Mouse (Mus musculus) telencephalon, adult 2 months (tissue): Measurements from ENCODE around the gene Gm10491.
A peak's percentile ranks its signal among the peaks of the same experiment; 100 is the strongest.
"Not testable (repeated sequence)": the region's sequence is repeated elsewhere in the genome, so short reads cannot be mapped to it uniquely, and the experiment has no call there.

Experiments used
- DNase-seq: peaks from one replicate; pipeline ENCODE4 v3.0.0-alpha.2; 2011; ENCODE audit warnings: low read depth, low spot score

Gm10491 gene

DNA sequence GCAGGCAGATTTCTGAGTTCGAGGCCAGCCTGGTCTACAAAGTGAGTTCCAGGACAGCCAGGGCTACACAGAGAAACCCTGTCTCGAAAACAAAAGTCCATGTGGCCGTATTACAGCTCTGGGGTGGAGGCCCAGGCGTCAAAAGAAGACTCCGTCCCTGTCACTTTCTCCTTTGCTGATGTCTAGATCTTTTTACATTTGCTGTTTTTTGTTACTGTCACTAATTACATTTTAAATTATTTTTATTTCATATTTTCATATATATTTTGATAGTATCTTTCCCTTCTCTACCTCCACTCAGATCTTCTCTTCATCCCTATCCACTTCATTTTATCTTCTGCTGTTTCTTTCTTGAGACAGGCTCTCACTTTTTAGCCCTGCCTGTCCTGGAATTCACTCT lies at the start of gene Gm10491:
Gm10491 (minus strand) TSS at position 101 of the 400 bp plus-strand sequence.
- no peak for DNase-seq

DNA sequence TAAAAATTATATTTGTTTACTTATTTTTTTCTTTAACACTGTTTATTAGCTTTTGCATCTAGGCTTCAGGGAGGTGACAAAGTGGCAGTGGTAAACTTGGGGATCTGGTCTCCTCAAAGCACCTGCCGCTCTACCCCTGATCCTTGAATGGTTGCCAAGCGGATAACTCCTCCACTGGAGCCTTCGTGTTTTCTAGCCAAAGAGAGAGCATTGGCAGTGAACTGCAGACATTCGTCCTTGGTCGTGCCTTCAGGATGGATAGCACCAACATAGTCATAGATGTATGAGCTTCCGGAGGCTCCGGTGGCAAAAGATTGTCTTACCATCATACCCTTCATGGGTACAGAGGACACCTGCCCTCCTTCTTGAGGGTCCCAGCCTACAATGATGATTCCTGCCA lies 42.5 kb upstream of the Gm10491 start:
- no peak for DNase-seq

DNA sequence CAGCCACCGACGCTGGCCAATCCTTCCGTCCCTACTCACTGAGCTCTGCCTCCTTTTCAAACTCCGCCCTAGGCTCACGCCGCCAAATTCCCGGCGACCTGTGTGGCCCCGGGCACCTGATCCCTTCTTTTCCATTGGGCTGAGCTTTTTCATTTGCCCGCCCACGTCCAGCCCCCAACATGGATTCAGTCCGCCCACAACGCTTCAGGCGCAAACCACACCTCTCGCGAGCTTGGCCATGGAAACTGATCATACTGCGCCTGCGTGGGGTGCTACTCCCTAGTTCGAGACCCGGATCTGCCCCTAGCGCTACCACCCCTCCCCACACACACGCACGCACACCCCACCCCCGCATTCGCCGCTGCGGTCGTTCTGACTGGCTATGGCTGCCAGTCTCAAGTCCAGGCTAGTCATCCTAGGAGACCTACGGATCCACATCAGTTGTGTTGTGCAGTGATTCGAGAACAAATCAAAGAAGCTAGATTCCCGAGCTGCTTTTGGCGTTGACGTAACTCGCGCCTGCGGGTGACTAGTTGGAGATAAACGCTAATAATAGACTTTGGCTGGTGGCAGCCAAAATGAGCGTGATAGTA lies 40.4 kb upstream of the Gm10491 start:
- DNase-seq = peak; percentile 96

DNA sequence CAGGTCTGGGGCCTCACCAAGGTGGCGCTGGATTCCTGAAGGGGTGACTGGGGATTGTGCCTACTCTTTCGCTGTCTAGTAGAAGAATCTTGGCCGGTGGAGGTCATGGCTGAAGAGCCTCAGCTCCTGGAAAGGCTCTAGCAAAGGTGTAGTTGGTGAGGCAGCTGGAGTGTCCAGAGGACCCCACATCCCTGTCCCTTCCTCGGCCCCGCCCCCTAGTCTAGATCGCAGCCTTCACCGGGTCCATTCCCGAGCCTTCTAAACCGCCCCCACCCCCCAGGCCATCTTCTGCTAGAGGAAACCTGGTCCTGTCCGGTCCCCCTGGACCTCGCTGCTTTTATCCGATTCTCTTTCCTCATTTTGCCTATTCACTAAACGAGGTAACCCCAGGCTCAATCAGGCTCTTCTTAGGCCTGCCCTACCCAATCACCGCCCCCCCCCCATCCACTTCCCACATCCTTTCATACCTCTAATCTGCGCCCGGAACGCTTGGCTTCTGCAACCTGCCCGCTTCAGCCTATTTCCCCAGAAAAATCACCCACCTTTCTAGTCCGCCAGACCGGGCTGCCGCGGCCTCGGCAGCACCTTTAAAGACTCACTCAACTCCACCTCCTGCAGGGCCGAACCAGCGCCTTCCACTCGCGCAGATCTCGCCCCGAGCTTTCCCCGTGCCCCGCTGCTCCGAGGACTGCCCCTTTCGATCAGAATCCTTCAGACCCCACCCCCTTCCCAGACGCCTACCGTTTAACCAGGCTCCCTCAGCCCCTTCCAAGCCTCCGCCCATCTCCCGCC lies 39.7 kb upstream of the Gm10491 start, which contains the start of gene Hdac6:
Hdac6 (minus strand) TSS at position 782 of the 792 bp plus-strand sequence.
- no peak for DNase-seq

DNA sequence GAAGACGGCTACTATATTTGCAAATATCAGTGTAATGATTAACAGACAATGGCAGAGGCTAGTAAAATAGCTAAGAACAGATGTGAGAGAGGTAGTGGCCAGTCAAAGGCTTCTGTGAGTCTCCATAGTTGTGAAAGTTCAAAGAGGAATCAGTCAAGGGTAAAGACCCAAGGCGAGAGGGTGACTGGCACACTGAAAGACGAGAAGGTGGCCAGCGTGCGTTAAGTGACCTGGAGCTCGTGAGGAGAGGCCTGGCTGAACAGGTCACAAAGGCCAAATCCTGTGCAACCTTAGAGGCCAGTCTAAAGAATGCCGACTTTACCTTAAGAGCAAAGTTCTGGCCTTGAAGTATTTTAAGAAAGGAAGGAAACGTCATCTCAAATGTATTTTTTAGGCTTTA lies 38.0 kb upstream of the Gm10491 start:
- no peak for DNase-seq

DNA sequence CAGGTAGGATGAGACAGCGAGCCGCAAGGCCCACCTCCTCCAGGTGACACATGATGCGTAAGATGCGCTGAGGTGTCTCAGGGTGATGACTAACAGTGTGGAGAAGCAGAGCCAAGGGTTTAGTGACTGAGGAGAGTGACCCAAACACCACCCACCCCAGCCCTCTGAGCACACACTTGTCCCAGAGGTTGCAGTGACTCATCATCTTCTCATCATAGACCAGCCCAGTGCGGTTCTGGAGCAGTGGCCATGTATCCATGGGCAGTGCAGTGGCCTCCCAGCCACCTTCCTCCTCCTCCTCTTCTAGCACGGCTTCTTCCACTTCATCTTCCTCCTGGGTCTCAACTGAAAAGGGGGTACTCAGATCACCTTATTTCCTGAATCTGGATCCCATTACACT lies 30.0 kb upstream of the Gm10491 start:
- no peak for DNase-seq

DNA sequence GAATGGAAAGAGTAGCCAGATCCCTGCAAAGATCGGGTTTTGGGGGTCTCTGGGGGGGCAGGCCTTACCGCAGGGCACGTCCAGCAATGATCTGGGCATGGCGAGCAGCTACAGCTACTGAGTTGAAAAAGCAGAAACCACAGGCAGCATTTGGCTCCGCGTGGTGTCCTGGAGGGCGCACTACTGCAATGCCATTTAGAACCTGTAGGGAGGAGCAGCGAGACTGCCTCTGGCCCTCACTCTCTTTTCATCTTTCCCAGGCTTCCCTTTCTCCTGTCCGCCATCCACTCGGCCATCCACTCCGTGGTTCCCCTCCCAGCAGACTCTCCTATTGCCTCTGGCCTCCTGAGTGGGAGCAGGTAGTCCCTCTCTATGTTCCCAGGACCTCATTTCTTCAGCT lies 29.2 kb upstream of the Gm10491 start:
- DNase-seq = no peak

DNA sequence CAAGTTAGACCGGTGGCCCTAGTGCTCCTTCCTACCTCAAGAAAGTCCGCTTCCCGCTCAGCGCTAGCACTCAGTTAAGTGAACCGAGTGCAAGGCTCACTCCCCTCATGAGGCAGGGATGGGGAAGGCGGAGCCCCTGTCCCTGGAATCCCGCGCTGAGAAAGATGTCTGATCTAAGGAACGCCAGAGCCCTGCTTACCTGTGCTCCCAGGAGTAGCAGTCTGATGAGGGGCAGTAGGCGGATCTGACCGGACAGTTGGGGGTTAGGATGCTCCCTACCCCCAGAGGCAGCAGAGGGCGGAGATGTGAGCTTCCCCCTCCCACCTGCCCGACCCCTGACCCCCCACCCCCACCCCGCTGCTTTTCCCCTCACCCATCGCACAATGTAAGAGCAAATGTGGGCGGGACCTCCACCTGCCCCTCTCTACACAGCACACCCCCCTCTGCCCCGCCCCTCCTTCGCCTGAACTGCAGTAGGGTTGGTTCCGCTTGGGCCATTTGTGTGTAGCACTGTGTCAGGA lies 20.7 kb upstream of the Gm10491 start, which contains the start of gene Eras:
Eras (minus strand) TSS at position 338 of the 521 bp plus-strand sequence.
- DNase-seq = no peak

DNA sequence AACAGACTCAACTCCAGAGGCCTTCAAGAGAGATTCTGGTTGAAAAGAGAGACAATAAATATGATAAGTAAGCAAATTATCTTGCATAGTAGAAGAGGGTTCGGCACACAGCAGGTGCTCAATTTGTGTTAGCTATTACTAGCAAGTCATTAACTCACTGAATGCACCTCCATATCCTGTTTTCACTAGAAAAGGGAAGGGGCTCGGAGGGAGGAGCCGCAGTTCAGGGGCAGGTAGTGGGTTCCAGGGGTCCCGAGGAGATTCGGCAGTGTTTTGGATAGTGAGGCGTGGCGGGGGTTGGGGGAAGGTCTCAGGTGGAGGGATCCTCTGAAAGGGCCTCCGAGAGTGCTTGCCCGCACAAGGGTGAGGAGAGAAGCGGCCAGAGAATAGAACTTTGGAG lies 19.5 kb upstream of the Gm10491 start:
- DNase-seq = no peak

DNA sequence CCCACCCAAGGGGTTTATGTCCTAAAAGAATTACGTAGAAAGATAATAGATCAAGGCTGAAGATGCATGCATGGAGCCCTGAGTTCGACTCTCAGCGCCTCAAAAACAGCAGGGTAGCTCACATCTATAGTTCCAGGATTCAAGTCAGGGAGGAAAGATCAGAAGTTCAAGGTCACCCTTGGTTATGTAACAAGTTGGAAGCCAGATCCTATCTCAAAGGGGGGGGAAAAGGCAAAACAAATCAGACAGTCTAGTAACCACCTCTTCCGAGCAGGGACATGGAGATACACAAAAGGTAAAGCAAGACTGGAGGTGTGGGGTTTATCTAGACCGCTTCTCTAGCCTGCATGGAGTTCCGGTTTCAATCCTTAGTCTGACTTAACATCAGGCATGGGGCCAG lies 18.6 kb upstream of the Gm10491 start:
- DNase-seq = no peak

DNA sequence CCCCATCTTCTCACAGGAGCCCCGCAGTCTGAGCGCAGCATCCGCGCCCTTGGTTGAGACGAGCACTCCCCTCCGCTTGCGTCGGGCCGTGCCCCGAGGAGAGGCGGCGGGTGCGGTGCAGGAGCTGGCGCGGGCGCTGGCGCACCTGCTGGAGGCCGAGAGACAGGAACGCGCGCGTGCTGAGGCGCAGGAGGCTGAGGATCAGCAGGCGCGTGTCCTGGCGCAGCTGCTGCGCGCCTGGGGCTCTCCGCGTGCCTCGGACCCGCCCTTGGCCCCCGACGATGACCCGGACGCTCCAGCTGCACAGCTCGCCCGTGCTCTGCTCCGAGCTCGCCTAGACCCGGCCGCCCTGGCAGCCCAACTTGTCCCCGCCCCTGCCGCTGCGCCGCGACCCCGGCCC lies 14.4 kb upstream of the Gm10491 start:
- no peak for DNase-seq

DNA sequence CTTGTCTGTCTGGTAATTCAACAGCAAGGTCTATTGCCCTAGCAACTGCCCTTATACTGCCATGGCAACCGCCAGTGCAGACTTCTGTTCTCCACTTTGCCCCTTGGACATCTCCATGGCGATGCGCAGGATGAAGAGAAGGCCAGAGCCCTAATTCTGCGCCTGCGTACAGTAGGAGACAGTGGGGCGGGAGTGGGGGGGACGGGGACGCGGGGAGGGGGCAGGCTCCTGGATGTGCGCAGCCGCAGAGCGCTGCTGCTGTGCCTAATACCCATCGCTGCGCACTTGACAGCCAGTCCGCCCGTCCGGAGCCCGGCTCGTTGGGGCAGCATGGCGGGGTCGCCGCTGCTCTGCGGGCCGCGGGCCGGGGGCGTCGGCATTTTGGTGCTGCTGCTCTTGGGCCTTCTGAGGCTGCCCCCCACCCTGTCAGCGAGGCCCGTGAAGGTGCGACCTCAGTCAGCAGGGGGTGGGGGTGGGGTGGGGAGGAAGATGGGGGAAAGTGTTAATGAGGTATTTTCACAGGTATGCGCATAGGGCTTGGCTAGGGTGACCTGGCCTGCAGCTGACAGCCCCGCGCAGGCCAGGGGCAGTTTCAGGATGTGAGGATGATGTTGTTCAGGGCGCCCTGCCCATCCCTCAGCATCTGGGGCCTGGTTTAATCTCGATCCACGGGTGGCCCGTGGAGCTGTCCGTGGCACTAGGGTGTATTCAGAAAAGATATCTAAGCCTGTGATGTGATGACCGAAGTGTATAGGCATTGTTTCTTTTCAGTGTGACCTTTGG lies 12.2 kb upstream of the Gm10491 start, which contains the start of gene Pcsk1n:
Pcsk1n (plus strand) TSS at position 222 of the 783 bp plus-strand sequence.
- peak; percentile 55 for DNase-seq

DNA sequence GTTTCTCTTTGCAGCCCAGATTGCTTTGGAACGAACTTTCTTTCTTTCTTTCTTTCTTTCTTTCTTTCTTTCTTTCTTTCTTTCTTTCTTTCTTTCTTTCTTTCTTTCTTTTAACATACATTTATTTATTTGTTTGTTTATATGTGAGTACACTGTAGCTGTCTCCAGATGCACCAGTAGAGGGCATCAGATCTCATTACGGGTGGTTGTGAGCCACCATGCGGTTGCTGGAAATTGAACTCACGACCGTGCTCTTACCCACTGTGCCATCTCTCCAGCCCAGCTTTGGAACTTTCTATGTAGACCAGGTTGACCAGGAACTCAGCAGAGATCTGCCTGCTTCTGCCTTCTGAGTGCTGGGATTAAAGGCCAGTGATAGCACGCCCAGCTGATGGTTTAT lies 10.3 kb upstream of the Gm10491 start:
- not testable (repeated sequence) for DNase-seq

DNA sequence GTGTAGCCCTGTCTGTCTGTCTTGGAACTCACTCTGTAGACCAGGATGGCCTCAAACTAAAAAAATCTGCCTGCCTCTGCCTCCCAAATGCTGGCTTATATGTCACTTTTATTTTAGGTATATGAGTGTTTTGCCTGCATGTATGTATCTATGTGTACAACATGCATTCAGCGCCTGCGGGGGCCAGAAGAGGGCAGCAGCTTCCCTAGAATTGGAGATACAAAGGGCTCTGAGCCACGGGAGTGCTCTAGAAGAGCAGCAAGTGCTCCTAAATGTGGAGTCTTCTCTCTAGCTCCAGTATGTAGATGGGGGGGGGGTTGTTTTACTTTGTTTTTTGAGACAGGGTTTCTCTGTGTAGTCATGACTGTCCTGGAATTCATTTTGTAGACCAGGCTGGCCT lies 8.0 kb upstream of the Gm10491 start:
- DNase-seq = not testable (repeated sequence)

DNA sequence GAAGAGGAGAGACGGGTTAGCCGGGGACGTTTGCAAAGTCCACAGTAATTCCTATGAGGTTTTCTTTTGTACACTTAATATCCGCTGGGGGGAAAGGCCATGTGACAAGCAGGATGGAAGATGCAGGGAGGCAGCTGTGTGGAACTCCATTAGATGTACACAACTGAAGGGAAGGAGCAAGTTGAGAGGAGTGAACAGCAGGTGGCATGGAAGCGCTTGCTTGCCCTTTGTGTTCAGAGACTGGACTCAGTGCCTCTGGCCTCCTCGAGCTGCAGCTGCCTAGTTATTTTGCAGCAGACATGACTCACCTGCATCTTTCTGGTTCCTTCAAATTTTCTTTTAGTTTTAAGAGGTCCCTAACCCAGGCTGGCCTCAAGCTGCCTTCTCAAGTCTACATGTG lies 2.8 kb upstream of the Gm10491 start:
- DNase-seq = no peak

DNA sequence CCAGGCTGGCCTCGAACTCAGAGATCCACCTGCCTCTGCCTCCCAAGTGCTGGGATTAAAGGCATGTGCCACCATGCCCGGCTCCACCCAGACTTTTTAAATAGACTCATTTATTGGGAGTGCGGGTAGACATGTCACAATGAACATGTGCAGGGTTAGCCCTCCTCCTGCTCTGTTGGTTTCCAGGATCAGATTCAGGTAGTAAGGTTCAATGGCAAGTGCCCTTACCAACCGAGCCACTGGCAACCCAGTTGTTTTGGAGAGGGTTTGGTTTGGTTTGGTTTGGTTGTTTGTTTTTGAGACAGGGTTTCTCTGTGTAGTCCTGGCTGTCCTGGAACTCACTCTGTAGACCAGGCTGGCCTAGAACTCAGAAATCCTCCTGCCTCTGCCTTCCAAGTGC lies 1.6 kb upstream of the Gm10491 start, which contains the start of gene Gm10490:
Gm10490 (plus strand) TSS at position 301 of the 400 bp plus-strand sequence.
- not testable (repeated sequence) for DNase-seq

DNA sequence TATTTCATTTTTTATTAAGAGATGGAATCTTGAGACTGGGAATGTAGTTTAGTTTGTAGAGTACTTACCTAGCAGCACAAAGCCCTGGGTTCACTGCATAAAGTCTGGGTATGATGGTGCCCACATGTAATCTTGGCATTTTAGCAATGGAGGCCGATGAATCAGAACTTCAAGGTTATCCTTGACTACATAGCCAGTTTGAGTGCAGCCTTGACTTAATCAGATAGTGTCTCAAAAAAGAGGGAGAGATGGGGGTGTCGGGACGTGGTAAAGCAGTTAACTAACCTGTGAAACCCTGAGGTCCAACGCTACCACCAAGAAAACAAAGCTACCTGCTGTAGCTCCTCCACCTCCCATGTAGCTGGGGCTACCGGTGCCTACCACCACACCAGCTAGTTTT lies 3.2 kb downstream of the Gm10491 start:
- no peak for DNase-seq

DNA sequence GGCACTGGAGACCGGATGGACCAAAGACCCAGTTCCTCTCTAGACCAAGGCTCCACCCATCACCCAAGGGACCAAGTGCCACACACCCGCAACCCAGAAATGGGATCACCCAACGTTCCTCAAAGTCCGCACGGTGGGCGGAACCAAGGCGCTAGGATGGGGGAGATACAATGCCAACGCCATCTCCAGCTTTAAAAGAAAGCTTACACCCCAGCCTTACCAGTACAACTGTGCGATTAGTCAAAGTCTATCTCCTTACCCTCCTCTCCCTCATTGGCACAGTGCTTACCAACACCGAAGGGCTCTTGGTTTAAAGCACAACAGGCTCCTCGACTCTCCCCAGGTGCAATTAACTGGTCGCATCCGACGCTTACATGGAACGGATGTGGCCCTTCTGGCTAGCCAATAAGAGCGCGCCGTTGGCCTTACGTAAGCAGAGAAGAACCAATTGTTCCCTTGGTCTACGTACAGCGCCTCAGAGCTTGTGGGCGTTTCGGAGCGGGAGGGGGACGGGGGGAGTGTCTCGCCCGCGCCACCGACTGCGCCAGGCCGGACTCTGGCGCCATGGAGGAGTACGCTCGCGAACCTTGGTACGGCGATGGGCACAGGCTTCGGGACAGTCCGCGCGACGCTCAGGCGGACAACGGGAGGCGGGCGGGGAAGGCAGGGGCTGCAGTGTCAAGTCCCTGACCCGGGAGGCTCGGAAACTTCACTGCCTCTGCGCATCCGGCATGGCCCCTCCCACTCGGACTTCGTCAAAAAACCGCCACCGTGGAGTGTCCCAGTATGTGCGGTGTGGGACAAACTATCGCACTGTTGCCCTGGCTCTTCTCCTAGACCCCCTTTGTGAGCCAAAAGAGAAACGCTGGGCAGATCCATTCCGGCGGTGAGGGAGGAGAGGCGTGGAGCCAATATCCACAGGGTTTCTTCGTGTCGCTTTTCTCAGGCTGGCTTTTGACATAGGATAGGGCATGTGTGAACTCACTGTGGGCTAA lies 8.5 kb downstream of the Gm10491 start, which contains the start of the genes Pqbp1 and Timm17b:
Pqbp1 (minus strand) TSS at position 390 of the 995 bp plus-strand sequence.
Timm17b (plus strand) TSS at position 478 of the 995 bp plus-strand sequence.
- peak; percentile 94 for DNase-seq

DNA sequence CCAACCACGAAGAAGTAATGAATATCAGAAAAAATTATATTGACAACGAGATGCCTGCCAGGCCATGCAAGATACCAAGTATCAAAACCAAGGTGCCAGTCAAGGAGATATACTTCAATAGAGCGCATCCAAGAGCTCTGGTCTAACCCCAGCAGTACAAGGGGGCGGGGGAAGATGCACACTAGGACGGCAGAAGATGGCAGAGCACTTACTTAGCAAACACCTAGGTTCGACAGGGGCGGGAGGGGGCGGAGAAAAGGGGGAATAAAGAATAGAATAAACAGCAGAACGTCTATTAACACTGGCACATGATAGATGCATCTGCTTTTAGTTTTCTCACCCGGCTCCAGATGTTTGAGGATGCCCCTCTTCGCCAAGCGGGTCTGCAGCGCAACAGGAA lies 9.4 kb downstream of the Gm10491 start:
- DNase-seq = no peak

DNA sequence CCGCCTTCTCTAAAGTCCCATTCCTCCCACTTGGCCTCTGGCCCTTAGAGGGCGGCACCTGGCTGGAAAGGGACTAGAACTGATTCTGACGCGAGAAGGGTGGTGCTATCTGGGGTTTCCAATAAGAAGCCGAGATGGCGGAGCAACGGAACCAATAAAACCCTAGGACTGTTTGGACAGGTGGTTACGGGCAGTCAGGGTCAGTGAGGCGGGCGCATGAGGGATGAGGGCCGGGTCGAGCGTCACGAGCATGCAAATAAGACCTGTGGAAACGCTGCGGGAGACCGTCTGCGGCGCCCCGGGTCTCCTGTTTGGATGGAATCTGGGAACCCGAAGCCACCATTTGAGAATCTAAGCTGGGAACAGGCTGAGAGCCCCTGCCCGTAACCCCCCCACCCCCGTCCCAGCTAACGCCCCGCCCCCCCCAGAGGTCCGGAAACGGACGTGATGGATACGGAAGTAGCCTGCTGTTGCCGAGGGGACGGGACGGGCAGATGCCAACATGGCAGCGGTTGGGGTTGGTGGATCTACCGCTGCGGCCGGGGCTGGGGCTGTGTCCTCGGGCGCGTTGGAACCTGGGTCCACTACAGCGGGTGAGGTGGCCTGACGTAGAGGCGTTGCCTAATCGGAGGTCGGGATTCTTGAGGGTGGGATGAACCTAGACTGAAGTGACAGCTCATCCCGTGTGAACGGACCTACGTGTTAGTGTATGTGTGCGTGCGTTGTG lies 23.6 kb downstream of the Gm10491 start, which contains the start of gene Slc35a2:
Slc35a2 (plus strand) TSS at position 188 of the 727 bp plus-strand sequence.
- peak; percentile 85 for DNase-seq
